Mouse (Mus musculus) embryonic facial prominence, embryonic 14.5 days (tissue): ENCODE measurements around the gene Lpin1. TPM values are rescaled to one million over a fixed set of nuclear protein-coding genes. Genes with fewer than 3 reads are reported as not detected.

ENCODE experiments used
- ATAC-seq: fragments of 200-750 bp; cut with Nextera tagmentation; 2 replicates; pipeline ENCODE4 v1.8.0; 2017; ENCODE audit warnings: low read depth, moderate number of reproducible peaks, moderate TSS enrichment
- DNase-seq: peaks from one replicate; pipeline ENCODE4 v3.0.0-alpha.2; 2015; ENCODE audit warnings: low spot score
- H3K27ac ChIP-seq: fragments of 300-500 bp; sonication (generic); replicated peaks from 2 replicates; pipeline ENCODE4 v1.5.1; 2014; ENCODE audit warnings: low read depth, mild to moderate bottlenecking, low read length, moderate library complexity
- H3K27me3 ChIP-seq: fragments of 300-500 bp; sonication (generic); replicated peaks from 2 replicates; pipeline ENCODE4 v1.6.1; 2014; ENCODE audit warnings: low read length; ENCODE audit not compliant: control insufficient read depth, insufficient read depth
- H3K36me3 ChIP-seq: fragments of 300-500 bp; sonication (generic); 2 replicates; pipeline ENCODE4 v1.6.1; 2014; ENCODE audit warnings: low read length, mixed read lengths; ENCODE audit not compliant: control insufficient read depth, insufficient read depth
- H3K4me1 ChIP-seq: fragments of 300-500 bp; sonication (generic); 2 replicates; pipeline ENCODE4 v1.6.1; 2014; ENCODE audit warnings: antibody characterized with exemption, low read length; ENCODE audit not compliant: control insufficient read depth, insufficient read depth
- H3K4me2 ChIP-seq: fragments of 300-500 bp; sonication (generic); 2 replicates; pipeline ENCODE4 v1.6.1; 2014; ENCODE audit warnings: low read depth, mild to moderate bottlenecking, low read length, moderate library complexity, mixed read lengths
- H3K4me3 ChIP-seq: fragments of 300-500 bp; sonication (generic); 2 replicates; pipeline ENCODE4 v1.5.1; 2014; ENCODE audit warnings: low read depth, mild to moderate bottlenecking, low read length
- H3K9ac ChIP-seq: fragments of 300-500 bp; sonication (generic); 2 replicates; pipeline ENCODE4 v1.6.1; 2014; ENCODE audit warnings: low read depth, mild to moderate bottlenecking, low read length, moderate library complexity, mixed read lengths
- H3K9me3 ChIP-seq: fragments of 300-500 bp; sonication (generic); 2 replicates; pipeline ENCODE4 v1.6.1; 2016; ENCODE audit warnings: low read length; ENCODE audit not compliant: control insufficient read depth
- WGBS: fragments of 180-500 bp; shearing (Covaris S2); extraction: QIAGEN DNeasy Blood & Tissue Kit; methylation state at CpG from one replicate; pipeline ENCODE4 v1.1.7; 2014; 5-methylcytosine and 5-hydroxymethylcytosine counted together
- polyA plus RNA-seq: library from polyadenylated mRNA; unstranded; fragments of >200 nt; fragmentation: Nextera tagmentation; extraction: Ambion mirVana; gene quantifications from 2 replicates; pipeline ENCODE4 v1.2.1, GENCODE M21; 2014

Gene Lpin1
- polyA plus RNA-seq, 1 experiment from 2014 or later = 7.1 TPM

DNA sequence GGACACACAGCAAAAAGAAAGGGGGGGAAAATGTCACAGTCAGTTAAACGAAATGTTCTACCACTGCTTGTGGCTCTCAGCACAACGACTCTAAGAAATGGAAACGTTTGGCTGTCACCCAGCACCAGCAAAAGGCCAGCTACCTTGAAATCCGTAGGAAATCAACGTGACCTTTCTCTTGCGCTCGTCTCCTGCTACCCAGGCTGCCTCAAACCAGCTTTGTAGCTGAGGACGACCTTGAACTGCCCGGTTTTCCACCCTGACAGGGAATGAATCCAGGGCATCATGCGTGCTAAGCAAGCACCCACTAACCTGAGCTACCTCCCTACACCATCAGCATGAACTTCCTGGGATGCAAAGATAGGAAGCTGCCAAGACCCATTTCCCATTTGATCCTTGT lies 39.5 kb downstream of the Lpin1 start:
- Histone ChIP-seq H3K9ac (no peak overlapping the region), H3K27me3 (no peaks in the 10 kb centered on the region), H3K36me3 (peaks cover 37% of the 10 kb centered on the region), H3K27ac (no peak overlapping the region), H3K4me3 (no peak overlapping the region), H3K4me2 (no peak overlapping the region), H3K9me3 (no peaks in the 10 kb centered on the region), H3K4me1 (no peaks in the 10 kb centered on the region)
- ATAC-seq (no peak), DNase-seq (no peak)
- WGBS = 90% methylated on average over 10 of the region's 10 CpGs

DNA sequence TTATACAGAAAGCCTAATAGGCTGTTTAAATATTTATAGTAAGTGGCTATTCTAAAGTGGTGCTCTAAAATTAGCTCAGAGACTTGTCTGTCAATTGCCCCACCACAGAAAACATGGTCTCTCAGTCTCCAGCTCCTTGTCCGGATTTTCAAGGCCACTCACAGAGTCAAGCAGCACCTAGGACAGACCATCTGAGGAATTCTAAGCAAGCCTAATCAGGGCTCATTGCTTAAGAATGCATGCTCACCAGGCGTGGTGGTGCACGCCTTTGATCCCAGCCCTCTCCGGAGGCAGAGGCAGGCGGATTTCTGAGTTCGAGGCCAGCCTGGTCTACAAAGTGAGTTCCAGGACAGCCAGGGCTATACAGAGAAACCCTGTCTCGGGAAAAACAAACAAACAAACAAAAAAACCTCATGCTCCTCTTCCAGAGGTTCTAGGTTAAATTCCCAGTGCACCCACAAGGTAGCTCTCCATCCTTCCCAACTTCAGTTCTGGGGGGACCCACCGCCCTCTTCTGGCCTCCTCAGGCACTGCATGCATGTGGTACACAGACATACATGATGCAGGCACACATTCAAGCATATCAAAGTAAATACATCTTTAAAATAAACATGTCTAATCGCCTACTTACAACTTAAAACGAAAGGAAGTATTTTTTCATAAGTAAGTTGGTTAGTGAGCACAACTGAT lies 40.2 kb downstream of the Lpin1 start:
- Histone ChIP-seq H3K4me3 (no peak overlapping the region), H3K4me2 (no peak overlapping the region), H3K9me3 (no peaks in the 10 kb centered on the region), H3K27me3 (no peaks in the 10 kb centered on the region), H3K4me1 (no peaks in the 10 kb centered on the region), H3K27ac (no peak overlapping the region), H3K9ac (no peak overlapping the region), H3K36me3 (peaks cover 36% of the 10 kb centered on the region)
- ATAC-seq (no peak), DNase-seq (no peak)
- 89% methylated on average over 10 of the region's 10 CpGs for WGBS

GRCm38 (mm10) chr12:16568936-16569650 lies 41.7 kb downstream of the Lpin1 start:
- Histone ChIP-seq H3K27me3 (no peaks in the 10 kb centered on the region), H3K4me1 (no peaks in the 10 kb centered on the region), H3K4me3 (no peak overlapping the region), H3K9ac (0 out of 2 replicates have a peak overlapping the region, but pooled peaks have one; percentile 9), H3K4me2 (no peak overlapping the region), H3K9me3 (no peaks in the 10 kb centered on the region), H3K36me3 (peaks cover 45% of the 10 kb centered on the region), H3K27ac (no peak overlapping the region)
- no peak for DNase-seq
- ATAC-seq = 0 out of 2 replicates have a peak, but pooled peaks have one; percentile 31
- 78% methylated on average over 11 of the region's 11 CpGs for WGBS

DNA sequence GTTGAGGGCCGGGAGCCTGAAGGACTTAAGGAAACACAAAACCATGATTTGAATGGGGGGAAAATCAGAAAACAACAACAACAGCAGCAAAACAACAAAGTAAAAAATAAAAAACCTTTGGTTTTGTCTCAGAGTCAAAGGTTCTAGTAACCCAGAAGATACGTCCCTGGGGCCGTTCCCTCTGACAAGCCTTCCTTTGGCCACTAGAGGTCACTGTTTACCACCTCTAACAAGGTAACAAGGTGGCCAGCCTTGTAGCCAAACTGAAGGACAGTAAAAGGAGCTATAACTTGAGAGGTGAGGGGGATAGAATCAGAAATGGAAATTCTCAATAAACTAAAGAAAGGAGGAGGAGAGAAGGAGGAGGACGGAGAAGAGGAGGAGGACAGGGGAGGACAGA lies 42.3 kb downstream of the Lpin1 start:
- Histone ChIP-seq H3K4me1 (no peaks in the 10 kb centered on the region), H3K9ac (no peak overlapping the region), H3K36me3 (peaks cover 43% of the 10 kb centered on the region), H3K27ac (no peak overlapping the region), H3K4me3 (no peak overlapping the region), H3K9me3 (no peaks in the 10 kb centered on the region), H3K4me2 (no peak overlapping the region), H3K27me3 (no peaks in the 10 kb centered on the region)
- WGBS = 29% methylated on average over 4 of the region's 4 CpGs
- peak; percentile 69; the same call in 1 of the 2 replicates for ATAC-seq
- DNase-seq = peak; percentile 84

GRCm38 (mm10) chr12:16568090-16568489 lies 42.7 kb downstream of the Lpin1 start:
- ATAC-seq = no peak
- Histone ChIP-seq H3K4me2 (no peak overlapping the region), H3K27me3 (no peaks in the 10 kb centered on the region), H3K36me3 (peaks cover 40% of the 10 kb centered on the region), H3K27ac (no peak overlapping the region), H3K4me3 (no peak overlapping the region), H3K9me3 (no peaks in the 10 kb centered on the region), H3K4me1 (no peaks in the 10 kb centered on the region), H3K9ac (no peak overlapping the region)
- WGBS = 72% methylated on average over 6 of the region's 6 CpGs
- no peak for DNase-seq

DNA sequence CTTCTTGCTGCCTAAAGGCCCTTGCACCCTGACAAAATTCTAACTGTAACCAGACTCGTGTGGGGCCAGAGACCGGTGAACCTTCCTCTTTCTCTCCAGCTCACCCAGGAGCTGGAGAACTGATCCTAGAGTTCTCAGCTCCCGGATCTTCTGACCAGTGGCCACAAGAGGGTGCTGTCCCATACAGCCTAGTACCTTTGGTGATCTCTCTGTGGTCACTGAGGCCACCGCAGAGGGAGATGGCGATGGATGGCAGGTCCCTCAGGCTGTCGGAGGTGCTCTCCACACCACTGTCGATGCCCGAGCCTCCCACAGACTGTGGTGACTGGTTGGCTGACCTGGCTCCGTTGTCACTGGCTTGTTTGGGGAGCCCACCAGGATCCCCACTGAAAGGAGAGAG lies 47.3 kb downstream of the Lpin1 start:
- no peaks in the 10 kb centered on the region for H3K27me3 ChIP-seq
- no peak overlapping the region for H3K4me3 ChIP-seq
- WGBS = 61% methylated on average over 9 of the region's 9 CpGs
- H3K9me3 ChIP-seq = no peaks in the 10 kb centered on the region
- no peak overlapping the region for H3K27ac ChIP-seq
- DNase-seq (peak; percentile 9), ATAC-seq (no peak)
- no peaks in the 10 kb centered on the region for H3K4me1 ChIP-seq
- peaks cover 47% of the 10 kb centered on the region for H3K36me3 ChIP-seq
- no peak overlapping the region for H3K4me2 ChIP-seq
- no peak overlapping the region for H3K9ac ChIP-seq

DNA sequence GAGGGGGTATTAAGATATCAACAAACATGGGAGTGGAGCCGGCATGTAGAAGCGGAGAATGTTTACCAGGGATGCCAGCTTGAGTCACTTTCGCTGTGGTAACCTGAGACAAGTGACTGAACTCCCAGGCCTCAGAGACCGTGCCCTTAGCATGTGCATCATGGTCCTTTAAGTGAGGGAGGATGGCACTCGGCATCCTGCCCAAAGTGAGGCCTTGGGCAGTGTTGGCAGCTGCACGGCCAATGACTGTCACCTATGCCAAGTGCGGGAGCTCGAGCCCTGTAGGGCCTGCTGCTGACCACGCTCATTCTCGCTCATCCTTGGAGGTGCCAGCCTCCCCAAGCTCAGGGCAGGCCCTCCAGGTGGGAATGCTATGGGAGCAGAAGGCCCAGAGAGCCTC lies 48.1 kb downstream of the Lpin1 start:
- DNase-seq (no peak), ATAC-seq (no peak)
- Histone ChIP-seq H3K27ac (no peak overlapping the region), H3K4me2 (no peak overlapping the region), H3K9ac (no peak overlapping the region), H3K27me3 (no peaks in the 10 kb centered on the region), H3K4me1 (no peaks in the 10 kb centered on the region), H3K4me3 (no peak overlapping the region), H3K9me3 (no peaks in the 10 kb centered on the region), H3K36me3 (peaks cover 48% of the 10 kb centered on the region)
- 84% methylated on average over 10 of the region's 10 CpGs for WGBS

DNA sequence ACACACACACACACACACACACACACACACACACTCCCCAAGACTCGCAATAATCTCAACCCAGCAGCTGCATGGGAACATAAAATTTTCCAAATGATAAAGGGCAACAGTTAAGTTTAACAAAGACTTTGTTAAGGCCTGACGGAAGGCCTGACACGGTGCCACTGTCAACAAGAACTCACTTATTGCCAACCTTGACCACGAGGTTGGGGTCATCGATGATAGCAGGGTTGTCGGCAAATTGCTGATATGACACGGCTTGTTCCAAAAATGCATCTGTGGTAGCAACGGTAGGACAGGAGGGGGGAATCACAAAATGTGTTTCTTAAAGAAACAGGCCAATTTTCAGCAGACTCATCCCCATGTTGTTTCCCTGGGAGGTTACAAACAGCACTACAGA lies 48.6 kb downstream of the Lpin1 start:
- whole genome bisulfite sequencing = 86% methylated on average over 8 of the region's 8 CpGs
- Histone ChIP-seq H3K27ac (no peak overlapping the region), H3K9me3 (no peaks in the 10 kb centered on the region), H3K4me2 (no peak overlapping the region), H3K4me3 (no peak overlapping the region), H3K9ac (no peak overlapping the region), H3K27me3 (no peaks in the 10 kb centered on the region), H3K36me3 (peaks cover 48% of the 10 kb centered on the region), H3K4me1 (no peaks in the 10 kb centered on the region)
- ATAC-seq = no peak
- DNase-seq = no peak
